Mouse (Mus musculus): Measurements from ENCODE around the gene Adra2b.

The Adra2b gene

DNA sequence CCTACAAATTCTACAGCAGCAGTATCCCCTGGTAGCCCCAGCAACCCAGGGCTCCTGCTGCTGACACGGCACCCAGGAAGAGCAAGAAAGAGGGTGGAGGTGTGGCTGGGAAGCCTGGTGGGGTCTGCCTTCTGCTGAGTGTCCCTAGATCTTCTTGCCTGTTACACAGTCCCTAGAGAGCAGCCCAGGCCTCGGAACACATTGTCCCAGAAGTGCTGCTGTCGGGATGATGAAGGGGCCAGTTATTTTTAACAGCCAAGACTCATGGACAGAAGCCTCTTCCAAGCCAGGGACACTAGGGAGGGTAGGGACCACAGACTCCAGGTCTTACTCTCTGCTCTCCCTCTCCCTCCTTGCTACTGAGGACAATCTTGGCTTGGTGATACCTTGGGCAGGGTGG is 16.2 kb downstream of the Adra2b start:
- DNase-seq (ENCODE audit: low read depth, low spot score), result no peak

DNA sequence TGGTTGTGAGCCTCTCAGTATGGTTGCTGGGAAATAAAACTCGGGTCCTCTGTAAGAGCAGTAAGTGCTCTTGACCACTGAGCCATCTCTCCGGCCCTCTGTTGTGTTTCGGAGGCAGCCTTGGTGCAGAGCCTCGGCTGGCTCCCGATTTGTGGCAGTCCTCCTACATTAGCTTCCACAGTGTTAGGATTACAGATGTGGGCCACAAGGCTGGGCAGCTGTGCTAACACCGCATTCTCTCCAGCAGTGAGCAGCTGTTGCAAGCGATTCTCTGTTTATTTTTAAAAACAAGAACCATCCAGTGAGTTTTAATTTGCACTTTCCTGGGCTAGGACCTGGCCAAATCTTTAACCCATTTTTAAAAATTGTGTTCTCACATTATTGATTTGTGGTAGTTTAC is 20.9 kb downstream of the Adra2b start:
- no peak for DNase-seq (ENCODE audit: low read depth, low spot score)

DNA sequence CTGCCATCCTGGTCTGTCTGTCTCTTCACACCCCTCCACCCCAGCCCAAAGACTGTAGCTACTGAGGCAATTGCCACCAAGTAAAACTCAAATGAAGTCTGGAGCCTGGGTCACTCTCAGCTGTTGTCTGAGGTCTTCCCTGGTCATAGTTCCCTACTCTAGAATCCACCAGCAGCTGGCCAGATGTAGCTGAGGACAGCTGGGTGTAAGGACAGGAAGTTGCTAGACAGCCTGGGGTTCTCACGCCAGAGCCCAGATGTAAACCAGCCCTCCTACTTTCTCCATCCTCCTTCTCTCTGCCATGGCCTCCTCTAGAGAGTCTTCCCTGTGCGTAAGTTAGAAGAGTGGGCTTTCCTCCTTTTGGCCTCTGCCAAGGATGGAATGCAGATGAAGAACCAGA is 24.5 kb downstream of the Adra2b start:
- DNase-seq (ENCODE audit: low read depth, low spot score), result no peak

DNA sequence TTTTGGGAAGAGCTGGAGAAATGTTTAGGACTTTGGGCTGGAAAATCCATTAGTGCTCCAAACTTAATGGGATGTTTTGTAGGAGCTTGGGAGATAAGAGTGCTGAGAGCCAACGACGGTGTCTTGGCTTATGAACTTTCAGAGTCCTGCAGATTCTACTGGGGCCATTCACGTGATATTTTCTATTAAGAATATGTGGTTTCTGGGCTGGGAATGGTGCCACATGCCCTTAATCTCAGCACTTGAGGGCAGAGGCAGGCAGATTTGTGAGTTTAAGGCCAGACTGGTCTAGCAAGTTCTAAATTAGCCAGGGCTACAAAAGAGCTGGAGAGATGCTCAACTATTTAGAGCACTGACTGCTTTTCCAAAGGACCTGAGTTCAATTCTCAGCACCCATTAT is 27.3 kb downstream of the Adra2b start:
- no peak for DNase-seq (ENCODE audit: low read depth, low spot score)

DNA sequence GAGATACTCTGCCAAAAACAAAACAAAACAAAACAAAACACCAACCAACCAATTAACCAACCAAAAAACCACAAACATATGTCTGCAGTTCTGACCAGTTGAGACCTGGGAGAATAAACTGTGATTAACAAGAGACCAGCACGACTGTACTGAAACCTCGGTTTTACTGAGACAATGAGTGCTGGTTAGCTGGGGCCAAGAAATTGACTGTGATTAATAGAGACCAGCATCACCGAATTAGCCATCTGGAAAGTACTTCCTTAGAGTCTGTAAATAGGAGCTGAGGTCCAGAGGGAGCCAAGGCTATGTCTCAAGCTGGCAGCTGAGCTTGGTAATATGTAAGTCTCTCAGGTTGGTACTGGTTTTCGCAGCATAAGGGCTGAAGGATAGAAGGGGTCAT is 27.8 kb downstream of the Adra2b start:
- DNase-seq (ENCODE audit: low read depth, low spot score), result no peak

DNA sequence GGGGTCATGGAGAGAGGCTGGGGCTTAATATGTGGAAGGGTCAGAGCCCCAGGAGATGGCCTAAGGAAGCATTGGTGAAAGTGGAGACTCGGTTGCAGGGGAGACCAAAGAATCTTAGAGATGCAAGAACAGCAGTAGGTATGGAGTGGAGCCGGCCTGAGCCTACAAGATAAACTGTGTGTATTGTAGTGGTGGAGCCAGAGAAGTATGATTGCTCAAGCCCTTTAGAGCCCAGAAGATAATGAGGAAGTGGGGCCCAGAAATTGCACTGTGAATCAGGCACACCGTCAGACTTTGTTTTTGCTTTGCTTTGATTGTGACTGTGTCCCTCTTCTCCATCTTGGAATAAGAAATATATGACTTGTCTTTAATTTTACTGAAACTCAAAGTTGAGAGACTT is 28.3 kb downstream of the Adra2b start:
- DNase-seq (ENCODE audit: low read depth, low spot score), result no peak

DNA sequence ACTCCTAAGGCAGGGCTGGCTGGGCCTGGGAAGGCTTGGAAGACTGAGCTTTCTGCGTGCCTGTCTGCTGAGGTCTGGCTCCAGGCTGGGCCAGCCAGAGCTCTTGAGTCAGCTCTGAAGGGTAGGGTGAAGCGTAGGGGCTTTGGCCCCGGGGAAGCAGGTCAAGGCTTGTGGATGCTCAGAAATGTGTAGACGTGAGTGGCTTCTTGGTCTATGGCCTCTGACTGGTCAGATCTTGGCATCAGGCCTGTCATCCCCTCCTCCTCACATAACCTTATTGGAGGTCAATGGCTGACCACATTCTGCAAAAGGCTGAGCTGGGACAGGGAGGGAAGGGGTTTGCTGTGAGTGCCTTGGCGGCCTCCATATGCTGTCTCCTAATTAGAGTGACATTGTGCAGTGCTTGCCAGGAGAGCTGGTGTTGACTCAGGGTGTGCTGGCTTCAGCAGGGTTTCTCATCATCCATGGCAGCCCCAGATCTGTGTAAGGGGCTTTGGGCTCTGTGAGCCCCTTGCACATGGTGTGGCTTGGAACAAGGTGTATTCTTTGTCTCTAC is 31.7 kb downstream of the Adra2b start:
- DNase-seq (ENCODE audit: low read depth, low spot score), result no peak

DNA sequence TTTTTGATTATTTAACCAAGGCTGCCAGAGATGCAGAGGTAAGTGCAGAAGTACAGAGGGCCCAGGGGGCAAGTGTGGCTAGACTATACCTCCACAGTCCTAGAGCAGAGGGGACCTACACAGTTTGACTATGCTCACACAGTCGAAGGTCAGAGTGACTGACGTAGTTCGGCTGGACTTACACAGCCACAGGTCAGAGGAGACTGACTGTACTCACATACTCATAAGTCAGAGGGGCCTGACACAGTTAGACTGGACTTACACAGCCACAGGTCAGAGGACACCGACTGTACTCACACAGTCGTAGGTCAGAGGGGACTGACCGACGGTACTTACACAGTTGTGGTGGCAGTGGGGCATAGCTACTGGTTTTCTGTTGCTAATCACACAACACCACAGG is 35.7 kb downstream of the Adra2b start:
- DNase-seq (ENCODE audit: low read depth, low spot score), result no peak

DNA sequence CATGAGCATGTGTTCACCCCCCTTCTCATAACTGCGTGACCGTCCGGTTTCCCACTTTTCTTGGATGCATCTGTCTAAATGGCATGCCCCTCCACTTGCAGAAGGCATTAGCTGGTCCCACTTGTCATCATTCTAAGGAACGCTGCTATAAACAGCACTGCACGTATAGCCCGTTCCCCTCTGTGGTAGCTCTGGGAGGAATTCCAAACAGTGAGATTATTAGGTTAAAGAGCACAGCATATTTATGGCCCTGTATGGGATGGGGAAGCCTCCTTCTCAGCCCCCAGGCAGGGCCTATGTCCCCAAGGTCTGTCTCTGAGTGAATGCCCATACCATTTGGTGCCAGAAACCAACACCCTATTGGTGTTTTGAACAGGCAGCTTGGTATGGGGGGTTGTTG is 48.1 kb downstream of the Adra2b start:
- DNase-seq (ENCODE audit: low read depth, low spot score), result no peak

DNA sequence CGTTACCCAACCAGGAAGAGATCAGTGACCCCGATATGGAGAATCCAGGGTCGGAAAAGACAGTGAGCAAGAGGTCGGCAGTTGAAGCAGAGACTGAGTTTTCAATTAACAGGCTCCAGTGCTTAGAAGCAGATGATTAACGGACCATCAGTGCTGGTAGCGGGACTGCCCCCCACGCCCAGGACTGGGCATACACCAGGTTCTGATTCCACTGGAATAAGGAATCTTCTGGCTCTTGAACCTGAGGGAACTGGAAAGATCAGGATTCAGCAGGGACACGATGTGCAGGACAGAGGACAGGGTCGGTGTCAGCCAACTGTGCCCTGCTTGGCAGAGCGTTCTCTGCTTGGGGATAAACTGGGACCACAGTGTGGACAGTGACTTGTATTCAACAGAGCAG is 52.8 kb downstream of the Adra2b start:
- DNase-seq (ENCODE audit: low read depth, low spot score), result no peak

DNA sequence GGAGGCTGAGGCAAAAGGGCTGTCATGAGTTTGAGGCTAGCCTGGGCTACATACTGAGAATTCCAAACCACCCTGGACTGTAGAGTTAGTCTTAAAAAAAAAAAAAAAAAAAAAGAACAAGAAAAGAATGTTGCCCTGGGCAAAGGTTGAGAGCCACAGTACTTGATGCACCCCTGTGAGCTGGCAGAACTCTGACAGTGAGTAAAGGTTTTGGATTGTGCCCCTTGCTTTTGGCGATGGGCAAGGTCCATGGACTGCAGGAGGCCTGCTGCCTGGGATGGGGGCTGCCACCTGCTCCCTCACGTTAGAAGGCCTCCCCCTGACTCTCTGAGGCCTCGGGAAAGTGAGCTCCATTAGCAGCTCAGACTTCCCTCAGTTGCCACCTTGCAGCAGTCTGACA is 53.7 kb downstream of the Adra2b start:
- no peak for DNase-seq (ENCODE audit: low read depth, low spot score)

All from CD4-positive, CD25-positive, alpha-beta regulatory T cell, adult 2 months (primary cell).